Mouse (Mus musculus) cerebellum, adult 8-10 months (tissue): Measurements from ENCODE around the gene Cs.
A peak's percentile ranks its signal among the peaks of the same experiment; 100 is the strongest.

Source experiments
- DNase-seq: peaks from one replicate; pipeline ENCODE4 v3.0.0; 2022

The Cs gene

DNA sequence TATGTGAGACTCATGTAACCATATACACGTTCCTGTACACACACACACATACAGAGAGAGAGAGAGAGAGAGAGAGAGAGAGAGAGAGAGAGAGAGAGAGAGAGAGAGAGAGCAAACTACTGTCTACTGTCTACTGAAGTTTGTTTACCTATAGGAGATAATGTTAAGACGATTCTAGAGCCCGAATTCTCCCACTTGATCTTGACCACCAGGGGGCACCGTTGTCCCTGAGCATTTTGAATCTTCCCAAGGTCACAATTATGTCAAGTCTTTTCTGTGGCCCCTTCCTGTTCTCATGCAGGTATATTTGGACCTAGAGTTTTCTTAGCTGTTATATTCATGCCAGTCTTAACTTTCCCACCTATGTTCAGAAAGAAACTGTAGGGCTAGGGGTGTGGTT is 2.0 kb upstream of the Cs start:
- peak; percentile 79 for DNase-seq

DNA sequence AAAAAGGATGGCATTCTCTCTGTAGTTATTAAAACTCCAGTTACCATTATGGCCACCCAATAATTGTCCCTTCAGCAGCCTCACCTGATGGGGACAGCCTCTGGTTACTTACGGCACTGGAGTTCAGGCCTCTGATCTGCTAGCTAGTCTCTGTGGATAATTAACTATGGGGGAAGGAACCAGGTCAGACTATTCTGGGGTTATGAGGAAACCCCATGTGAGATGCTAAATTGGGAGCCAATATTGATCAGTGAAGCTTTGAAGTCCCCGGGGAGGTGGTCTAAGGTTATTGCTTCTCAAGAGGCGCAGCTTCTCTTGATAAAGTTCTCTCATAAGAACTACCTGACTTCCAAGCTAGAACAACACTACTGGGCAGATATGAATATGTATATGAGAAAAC is 1.3 kb upstream of the Cs start:
- no peak for DNase-seq

DNA sequence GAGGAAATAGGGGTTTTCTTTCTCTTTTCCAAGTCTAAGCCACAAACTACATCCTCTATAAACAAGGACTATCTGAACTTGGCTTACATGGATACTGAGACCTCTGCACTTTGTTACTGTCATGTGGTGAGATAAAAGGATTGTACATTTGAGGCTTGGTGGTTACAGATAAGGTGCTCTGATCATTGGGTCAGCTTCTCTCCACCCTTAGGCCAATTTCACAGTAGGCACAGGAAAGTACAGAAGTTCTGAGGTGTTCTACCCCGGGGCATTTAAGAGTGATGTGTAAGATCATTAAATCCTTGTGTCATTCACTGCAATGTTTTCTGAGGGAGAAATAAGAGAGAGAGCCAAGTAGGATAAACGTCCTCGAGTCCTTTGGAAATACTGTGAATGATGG is 937 bp upstream of the Cs start:
- DNase-seq: no peak

DNA sequence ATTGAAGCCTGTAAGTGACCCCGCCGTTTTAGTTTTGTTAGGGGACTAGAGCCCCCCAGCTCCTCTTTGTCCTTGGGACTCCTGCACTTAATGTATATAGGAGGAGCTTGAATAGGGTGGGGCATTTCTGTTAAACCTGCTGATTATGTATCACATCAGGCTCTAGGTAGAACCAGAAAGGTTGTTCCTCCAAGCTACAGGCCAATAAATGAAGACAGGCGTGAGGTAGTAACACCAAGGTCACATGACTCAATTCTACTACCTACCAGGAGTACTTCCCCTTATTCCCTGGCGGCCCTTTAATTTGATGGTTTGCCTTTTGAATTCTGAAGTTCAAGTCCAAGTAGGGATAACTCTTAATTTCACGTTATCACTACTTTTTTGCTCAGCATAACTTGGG is 881 bp downstream of the Cs start:
- no peak for DNase-seq

DNA sequence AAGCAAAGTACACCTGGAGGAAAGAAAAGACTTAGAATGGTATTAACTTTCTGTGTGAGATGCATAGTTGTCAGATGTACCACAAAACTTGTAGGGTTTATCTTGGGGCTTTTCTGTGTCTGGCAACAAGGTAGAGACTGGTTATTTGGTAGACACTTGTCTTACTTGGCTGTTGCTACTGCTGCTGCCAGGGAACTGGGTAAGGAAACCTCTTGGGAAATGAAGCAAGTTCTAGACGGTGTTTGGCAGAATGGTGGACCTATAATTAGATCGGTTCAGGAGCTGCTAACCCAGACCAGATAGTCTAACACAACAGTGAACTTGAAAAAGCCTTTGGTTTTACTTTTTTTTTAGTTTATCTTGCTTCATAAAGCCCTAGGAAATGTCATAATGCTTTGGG is 1.4 kb downstream of the Cs start:
- no peak for DNase-seq

DNA sequence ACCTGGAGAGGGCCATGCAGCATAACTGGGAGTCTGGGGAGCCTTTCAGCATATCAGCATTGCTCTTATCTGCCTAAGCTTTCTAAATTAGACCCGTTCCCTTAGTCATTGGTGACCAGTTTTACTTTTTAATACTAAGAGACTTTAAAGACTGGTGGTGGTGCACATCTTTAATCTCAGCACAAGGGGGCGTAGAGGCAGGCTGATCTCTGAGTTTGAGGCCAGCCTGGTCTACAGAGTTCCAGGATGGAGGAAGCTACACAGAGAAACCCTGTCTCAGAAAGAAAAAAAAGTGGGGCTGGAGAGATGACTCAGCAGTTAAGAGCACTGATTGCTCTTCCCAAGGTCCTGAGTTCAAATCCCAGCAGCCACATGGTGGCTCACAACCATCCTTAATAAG is 2.7 kb downstream of the Cs start:
- no peak for DNase-seq

DNA sequence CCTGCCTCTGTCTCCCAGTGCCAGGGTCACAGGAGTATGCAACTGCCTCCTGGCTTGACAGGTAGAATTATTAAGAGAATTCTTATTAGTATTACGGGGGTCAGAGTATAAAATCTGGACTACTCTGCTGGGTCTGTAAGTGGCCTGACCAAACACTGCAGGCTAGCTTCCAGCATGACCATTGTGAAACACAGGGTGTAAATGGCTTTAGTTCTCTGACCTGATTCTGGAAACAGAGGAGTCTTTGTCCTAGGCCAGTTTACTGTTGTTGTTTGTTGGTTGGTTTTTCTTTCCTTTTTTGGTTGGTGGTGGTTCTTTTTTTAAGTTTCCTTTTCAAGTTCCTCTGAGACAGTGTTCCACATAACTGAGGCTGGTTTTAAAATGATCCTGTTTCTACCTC is 5.9 kb downstream of the Cs start:
- no peak for DNase-seq

DNA sequence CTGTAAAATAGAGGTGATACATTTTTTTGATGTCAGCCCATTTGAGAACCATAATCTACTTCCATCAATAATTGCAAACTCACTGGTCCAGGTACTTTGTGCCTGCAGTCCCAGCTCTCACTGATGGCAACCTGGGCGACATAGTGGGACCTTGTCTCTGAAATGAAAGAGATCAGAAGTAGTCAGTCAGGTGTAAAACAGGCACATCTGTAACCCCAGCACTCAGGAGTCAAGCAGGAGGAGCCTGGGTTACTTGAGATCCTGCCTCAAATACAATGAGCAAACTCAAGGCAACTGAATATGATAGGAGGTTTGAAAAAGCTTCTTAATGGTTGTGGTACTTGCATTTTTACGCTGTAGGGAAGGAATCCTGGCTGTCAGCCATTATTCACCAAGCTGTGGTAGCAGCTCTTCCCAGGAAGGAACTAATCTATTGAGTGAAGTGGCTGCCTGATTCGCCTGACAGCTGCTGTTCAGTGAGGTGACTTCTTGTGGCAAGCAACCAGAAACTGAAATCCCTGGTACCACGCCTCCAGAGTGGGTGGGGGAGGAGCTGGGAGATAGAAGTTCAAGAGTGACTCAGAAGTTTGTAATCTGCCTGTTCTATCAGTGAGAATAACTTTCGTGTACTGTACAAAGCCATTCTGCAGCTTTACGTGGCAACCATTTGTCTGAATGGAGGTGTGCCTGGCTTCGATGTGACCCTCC is 7.2 kb downstream of the Cs start:
- no peak for DNase-seq

DNA sequence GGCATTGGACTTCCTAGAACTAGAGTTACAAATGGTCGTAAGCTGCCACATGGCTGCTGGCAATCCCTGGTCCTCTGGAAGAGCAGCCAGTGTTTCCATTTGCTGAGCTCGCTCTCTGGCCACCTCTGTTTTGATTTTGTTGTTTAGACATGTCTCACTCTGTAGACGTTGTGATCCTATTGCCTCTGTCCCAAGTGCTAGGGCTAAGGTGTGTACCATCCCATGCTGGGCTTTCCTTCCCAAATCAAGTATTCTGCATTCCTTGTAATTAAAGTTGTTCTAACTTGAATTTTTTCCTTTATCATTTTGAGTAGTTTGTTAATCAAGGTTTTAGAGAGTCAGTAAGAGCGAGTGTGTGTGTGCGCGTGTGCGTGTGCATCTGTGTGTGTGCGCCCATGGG is 10.0 kb downstream of the Cs start:
- no peak for DNase-seq

DNA sequence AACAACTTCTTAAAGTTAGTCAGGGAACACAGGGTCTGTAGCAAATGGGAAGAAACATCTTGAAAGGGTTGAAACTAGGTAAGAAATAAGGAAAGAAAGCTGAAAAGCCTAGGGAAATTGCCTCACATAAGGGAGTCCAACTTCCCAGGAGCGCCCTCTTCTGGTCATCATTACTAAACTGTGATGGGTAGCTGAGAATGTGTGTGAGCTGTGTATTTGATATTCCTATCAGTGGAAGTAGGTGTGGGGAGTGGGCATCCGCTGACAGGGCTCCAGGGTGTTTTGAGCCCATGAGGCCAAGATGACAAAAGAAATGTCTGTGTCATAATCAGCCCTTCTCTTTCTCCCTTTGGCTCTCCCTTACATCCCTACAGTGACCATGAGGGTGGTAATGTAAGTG is 21.3 kb downstream of the Cs start:
- DNase-seq: peak; percentile 60

DNA sequence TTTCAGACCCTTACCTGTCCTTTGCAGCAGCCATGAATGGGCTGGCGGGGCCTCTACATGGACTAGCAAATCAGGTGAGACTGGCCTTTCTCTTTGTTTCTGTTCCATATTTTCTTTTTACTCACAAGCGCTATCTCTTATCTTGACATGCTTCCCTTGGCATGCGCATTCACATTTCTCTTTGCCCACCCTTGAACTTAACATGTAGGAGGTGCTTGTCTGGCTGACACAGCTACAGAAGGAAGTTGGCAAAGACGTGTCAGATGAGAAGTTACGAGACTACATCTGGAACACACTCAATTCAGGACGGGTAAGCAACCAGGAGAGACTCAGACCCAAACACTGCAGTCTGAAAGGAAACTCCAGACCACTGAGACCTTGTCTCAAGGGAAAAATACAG is 21.7 kb downstream of the Cs start:
- DNase-seq: no peak

DNA sequence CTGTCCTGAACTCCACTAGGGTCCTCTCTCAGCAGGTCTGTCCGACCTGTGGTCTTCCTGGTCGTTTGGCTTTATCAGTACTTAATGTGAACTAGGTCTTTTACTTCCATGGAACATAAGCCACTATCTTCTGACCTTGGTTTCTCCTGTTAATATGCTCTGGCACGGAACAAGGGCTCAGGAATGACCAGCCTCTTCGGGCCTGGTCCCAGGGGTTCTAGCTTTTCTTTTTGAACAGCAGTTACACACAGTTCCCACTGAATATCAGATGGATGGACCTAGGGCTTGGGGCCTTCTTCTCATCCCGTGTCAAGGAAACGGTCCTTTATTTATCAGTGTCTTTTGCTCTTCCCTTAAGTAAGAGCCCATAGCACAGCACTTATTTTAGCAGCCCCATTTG is 24.3 kb downstream of the Cs start:
- DNase-seq: no peak

DNA sequence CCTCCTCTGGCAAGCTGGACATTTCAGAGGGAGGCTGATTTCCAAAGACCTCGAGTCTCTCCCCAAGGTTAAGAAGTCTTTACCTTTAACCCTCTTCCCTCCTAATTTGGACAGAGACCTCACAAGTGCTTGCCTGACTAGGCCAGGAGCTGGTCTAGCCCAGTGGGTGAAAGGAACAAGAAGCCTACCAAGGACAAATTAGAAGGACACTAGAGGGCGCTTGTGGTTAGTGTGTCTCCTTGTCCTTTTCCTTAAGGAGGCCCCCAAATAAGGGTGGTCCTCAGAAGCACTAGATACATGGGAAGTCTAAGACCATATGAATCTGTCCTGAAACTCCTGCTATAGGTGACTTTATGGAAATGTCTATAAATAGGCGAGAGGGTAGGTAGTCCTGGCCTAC is 25.0 kb downstream of the Cs start:
- no peak for DNase-seq

DNA sequence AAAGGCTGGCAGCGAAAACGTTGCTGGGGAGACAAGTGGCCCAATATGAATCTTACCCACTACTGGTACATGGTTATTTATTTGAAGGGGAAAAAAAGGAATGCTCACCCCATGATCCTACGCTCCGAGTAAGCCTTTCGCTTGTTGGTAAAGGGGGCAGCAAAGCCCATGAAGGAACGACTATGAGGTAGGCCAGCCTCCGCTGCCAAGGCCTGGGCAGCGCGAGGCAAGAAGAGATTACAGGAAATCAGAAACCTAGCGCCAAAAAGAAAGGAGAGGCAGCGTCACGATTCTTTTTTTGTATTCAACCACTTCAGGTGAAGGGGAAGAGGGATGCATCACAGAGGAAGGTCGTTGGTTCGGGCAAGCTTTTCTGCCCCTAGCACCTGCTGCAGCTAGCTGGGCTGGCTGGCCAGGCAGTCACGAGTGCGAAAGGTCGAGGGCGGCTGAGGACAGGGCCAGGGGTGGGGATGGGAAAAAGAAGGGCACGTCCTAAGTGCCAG is 30.4 kb downstream of the Cs start:
- DNase-seq: no peak

DNA sequence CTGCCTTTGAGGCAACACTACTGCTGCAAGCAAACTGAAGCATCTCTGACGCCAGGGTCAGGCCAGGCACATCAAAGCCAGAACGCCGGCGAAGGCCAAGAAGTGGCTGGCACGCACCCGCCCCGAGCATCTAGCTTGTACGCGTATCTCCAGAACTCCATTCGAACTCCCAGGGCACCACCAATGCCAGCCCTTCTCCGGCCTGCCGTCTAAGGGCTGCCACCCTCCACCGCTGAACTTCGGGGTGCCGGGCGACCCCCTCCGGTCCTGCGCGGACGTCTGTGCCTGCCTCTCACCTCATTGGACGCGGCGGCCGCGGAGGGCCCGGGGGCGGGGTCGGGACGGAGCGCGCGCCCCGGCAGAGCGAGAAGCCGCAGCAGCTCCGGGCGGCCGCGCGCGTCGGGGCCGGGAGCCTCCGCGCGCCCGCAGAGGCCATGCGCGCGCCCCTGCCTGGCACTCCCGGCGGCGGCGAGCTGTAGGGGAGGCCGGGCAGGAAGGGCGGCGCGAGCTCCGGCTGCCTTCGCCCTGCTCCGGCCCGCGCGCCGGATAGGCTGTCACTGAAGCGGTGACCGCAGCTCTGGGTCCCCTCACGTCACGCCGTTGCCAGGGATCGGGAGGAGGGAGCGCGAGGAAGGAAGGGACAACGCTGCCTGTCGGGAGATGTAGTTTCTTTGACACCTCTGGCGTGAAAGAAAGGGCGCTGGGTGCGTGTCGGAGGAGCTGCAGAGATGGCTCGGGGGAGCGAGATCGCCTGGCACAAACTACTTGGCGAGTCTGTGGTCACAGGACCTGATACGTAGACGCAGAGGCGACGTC is 31.1 kb downstream of the Cs start, which contains the start of gene Coq10a:
Gene Coq10a (minus strand): TSS at position 596 of the 816 bp plus-strand sequence.
- DNase-seq: peak; percentile 92

DNA sequence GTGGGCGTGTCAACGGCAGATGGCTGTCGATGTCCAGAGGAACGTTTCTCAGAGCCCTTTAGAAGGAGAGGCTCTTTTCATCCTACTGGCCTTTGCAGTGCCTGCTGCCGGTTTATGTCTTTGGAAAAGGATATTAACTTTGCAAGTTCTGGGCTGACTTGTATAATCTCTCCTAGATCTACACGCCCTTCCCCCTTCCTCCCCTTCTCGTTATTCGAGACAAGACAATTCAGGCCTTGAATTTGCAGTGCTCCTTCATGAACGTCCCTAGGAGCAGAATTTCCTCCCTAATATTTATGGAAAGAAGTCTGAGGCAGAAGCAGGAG is 31.6 kb downstream of the Cs start:
- DNase-seq: no peak

DNA sequence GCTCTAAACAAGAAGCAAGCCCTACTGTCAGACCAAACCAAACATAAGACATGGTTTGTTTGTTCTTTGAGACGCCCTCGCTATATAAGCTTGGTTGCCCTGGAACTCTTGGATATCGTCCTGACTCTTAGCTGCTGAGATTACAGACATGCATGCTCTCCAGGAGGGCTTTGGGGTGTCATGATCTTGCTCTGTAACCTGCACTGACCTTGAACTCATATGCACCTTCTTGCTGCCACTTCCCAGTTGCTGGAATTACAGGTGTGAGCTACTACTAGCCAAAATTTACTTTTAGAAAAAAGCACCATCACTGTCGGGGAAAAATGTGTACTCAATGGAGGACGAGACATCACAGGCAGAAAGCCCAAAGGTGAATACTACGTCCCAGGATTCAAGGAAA is 32.1 kb downstream of the Cs start:
- no peak for DNase-seq

DNA sequence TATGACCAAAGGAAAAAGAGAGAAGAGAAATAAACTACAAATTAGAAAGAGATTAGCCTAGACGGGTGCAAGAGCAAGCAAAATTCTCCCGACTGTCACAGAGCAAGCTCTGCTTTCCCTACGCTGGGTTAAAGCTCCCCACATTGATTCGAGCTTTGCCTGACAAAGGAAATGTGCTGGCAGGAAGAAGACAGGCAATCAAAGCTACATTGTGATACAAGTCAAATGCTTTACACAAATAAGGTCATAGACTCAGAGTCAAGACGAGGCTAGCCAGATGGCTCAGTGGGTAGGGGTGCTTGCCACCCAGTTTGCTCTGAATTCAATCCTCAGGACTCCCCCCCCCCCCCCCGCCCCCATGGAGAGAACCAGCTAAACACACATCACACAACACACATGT is 32.5 kb downstream of the Cs start:
- DNase-seq: no peak

DNA sequence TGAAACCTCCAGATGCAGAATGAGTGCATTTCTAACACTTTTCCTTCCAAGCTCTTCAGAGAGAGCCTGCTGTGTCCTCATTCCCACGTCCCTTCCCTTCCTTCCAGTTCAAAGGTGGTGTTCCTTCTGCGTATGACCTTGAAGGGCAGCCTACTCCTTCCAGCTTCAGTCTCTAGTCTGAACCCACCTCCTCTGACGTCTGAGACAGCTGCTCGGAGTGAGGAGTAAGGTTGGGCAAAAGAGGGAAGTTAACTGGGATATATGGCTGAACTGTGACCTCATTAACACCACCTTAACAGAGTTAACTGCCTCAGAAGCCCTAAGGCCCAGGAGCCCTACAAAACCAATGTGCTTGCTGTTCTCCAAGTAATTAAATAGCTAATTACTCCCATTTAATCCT is 33.1 kb downstream of the Cs start:
- DNase-seq: no peak

DNA sequence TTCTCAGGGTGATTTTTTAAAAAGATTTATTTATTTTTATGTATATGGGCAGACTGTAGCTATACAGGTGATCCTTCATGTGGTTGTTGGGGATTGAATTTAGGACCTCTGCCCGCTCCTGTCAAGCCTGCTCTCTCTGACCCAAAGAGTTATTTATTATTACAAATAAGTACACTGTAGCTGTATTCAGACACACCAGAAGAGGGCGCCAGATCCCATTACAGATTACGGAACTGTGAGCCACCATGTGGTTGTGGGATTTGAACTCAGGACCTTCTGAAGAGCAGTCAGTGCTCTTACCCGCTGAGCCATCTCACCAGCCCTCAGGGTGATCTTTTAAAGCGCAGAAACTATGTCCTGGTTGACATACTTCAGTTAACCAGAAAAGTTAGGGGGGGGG is 34.6 kb downstream of the Cs start:
- no peak for DNase-seq

DNA sequence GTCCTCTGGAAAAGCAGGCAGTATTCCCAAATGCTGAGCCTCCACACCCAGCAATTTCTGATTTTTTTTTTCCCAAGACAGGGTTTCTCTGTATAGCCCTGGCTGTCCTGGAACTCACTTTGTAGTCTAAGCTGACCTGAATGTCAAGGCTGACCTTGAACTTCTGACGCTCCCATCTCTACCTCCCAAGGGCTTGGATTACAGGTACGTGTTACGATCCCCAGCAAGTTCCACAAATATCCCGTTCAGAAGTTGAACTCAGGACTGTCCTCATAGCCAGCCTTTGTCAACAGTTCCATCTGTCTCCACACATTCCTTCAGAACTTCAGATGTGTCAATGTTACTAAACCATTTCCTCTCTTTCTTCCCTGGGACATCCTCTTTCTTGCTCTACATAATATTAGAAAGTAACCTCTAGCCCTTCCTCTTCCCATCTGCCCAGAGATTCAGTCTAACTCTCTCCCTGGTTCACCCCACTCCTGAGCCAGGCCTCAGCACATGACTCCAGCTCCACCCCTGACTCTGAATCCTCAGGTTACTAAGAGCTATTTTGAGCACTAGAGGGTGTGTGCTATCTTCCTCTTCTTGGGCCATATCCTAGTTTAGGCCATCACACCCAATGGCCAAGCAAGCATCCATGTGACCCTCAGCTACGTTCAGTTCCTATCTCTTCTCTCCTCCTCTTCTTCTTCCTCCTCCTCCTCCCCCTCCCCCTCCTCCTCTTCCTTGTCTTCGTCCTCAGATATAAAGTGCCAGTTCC is 35.6 kb downstream of the Cs start:
- no peak for DNase-seq

DNA sequence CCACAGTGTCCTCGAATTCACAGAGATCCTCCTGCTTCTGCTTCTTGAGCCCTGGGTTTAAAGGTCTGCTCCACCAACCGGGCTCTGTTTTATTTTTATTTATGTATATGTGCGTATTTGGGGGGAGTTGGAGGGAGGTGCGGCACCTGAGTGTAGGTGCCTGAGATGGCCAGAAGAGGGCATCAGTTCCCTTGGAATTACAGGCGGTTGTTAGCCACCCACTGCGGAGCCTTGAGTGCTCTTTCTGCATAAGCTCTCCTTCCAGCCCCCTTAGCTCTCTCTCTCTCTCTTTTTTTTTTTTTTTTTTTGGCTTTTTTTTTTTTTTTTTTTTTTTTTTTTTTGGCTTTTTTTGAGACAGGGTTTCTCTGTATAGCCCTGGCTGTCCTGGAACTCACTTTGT is 36.9 kb downstream of the Cs start:
- no peak for DNase-seq

DNA sequence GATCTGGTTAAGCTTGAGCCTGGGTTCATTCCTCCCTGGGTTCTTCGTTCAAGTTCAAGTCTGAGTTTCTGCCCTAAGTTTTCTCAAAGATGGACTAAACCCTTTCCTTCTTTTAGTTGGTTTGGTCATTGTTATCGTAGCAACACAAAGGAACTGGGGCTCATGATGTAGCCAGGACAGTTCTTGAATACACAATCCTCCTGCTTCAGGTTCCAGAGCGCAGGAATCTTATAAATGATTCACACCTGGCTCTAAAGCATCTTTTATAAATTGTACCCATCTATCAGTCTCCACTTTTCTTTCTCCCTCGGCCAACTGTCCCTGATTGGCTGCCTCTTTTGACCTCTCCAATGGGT is 38.5 kb downstream of the Cs start:
- no peak for DNase-seq
